Mouse (Mus musculus) heart, embryonic 16.5 days (tissue): Measurements from ENCODE around the gene Golph3. TPM values are rescaled to one million over a fixed set of nuclear protein-coding genes. Genes with fewer than 3 reads are reported as not detected.
"Not testable (repeated sequence)": the region's sequence is repeated elsewhere in the genome, so short reads cannot be mapped to it uniquely, and the experiment has no call there.

Source experiments
- ATAC-seq: fragments of 200-750 bp; cut with Nextera tagmentation; replicated peaks from 2 replicates; pipeline ENCODE4 v1.8.0; 2017; ENCODE audit warnings: moderate number of reproducible peaks; ENCODE audit not compliant: insufficient read depth, low FRiP score; ENCODE audit errors: extremely low read depth
- H3K27ac ChIP-seq: fragments of 300-500 bp; sonication (generic); 2 replicates; pipeline ENCODE4 v1.5.1; 2014; ENCODE audit warnings: mild to moderate bottlenecking, low read length, control low read depth, moderate library complexity
- H3K27me3 ChIP-seq: fragments of 300-500 bp; sonication (generic); 2 replicates; pipeline ENCODE4 v1.6.1; 2014; ENCODE audit warnings: low read length, mixed read lengths; ENCODE audit not compliant: control insufficient read depth, insufficient read depth
- H3K36me3 ChIP-seq: fragments of 300-500 bp; sonication (generic); 2 replicates; pipeline ENCODE4 v1.6.1; 2014; ENCODE audit not compliant: control insufficient read depth, insufficient read depth
- H3K4me1 ChIP-seq: fragments of 300-500 bp; sonication (generic); 2 replicates; pipeline ENCODE4 v1.6.1; 2014; ENCODE audit warnings: low read length, mixed read lengths; ENCODE audit not compliant: control insufficient read depth, insufficient read depth
- H3K4me2 ChIP-seq: fragments of 300-500 bp; sonication (generic); 2 replicates; pipeline ENCODE4 v1.6.1; 2014; ENCODE audit warnings: low read depth, mild to moderate bottlenecking, control low read depth, low read length
- H3K4me3 ChIP-seq: fragments of 300-500 bp; sonication (generic); 2 replicates; pipeline ENCODE4 v1.5.1; 2014; ENCODE audit warnings: mild to moderate bottlenecking, control low read depth, low read length
- H3K9ac ChIP-seq: fragments of 300-500 bp; sonication (generic); 2 replicates; pipeline ENCODE4 v1.6.1; 2014; ENCODE audit warnings: low read length, control low read depth
- H3K9me3 ChIP-seq: fragments of 300-500 bp; sonication (generic); replicated peaks from 2 replicates; pipeline ENCODE4 v1.6.1; 2016; ENCODE audit warnings: low read length; ENCODE audit not compliant: control insufficient read depth
- WGBS: fragments of 180-500 bp; shearing (Covaris S2); extraction: QIAGEN DNeasy Blood & Tissue Kit; methylation state at CpG from one replicate; pipeline ENCODE4 v1.1.7; 2014; 5-methylcytosine and 5-hydroxymethylcytosine counted together
- polyA plus RNA-seq: library from polyadenylated mRNA; unstranded; fragments of >200 nt; fragmentation: Nextera tagmentation; extraction: Ambion mirVana; gene quantifications from 2 replicates; pipeline ENCODE4 v1.2.1, GENCODE M21; 2015

Gene Golph3
- polyA plus RNA-seq, 1 experiment from 2014 or later, result 67.6 TPM

- not testable (repeated sequence) for H3K4me3 ChIP-seq, H3K9me3 ChIP-seq, H3K4me2 ChIP-seq, ATAC-seq, H3K36me3 ChIP-seq, H3K27me3 ChIP-seq, H3K9ac ChIP-seq
- H3K27ac ChIP-seq, result peak overlapping the region; percentile 85
- 91% methylated on average over 11 of the region's 11 CpGs for WGBS
- H3K4me1 ChIP-seq, result peaks cover 23% of the 10 kb centered on the region
Observed at GRCm38 (mm10) chr15:12366580-12367305, 45.5 kb downstream of the Golph3 start.

GRCm38 (mm10) chr15:12367306-12368080 lies 46.2 kb downstream of the Golph3 start:
- ATAC-seq, result peak; percentile 89
- peaks cover 23% of the 10 kb centered on the region for H3K4me1 ChIP-seq
- peak overlapping the region; percentile 85 for H3K27ac ChIP-seq
- H3K9ac ChIP-seq, result no peak overlapping the region
- no peaks in the 10 kb centered on the region for H3K9me3 ChIP-seq
- H3K27me3 ChIP-seq, result no peaks in the 10 kb centered on the region
- no peak overlapping the region; the same call in 1 of the 2 replicates for H3K4me3 ChIP-seq
- peaks cover 5% of the 10 kb centered on the region for H3K36me3 ChIP-seq
- WGBS, result 23% methylated on average over 13 of the region's 13 CpGs
- H3K4me2 ChIP-seq, result peak overlapping the region; percentile 22

- H3K27ac ChIP-seq, result peak overlapping the region; percentile 85
Observed at GRCm38 (mm10) chr15:12368357-12368756, 47.1 kb downstream of the Golph3 start.

GRCm38 (mm10) chr15:12368850-12369249 lies 47.6 kb downstream of the Golph3 start:
- H3K9ac ChIP-seq, result no peak overlapping the region
- H3K9me3 ChIP-seq, result no peaks in the 10 kb centered on the region
- no peak overlapping the region for H3K4me2 ChIP-seq
- H3K36me3 ChIP-seq, result peaks cover 3% of the 10 kb centered on the region; the same call in 1 of the 2 replicates
- no peaks in the 10 kb centered on the region for H3K27me3 ChIP-seq
- H3K4me1 ChIP-seq, result peaks cover 23% of the 10 kb centered on the region
- no peak overlapping the region for H3K27ac ChIP-seq
- 84% methylated on average over 4 of the region's 4 CpGs for WGBS
- H3K4me3 ChIP-seq, result no peak overlapping the region
- ATAC-seq, result no peak

More at GRCm38 (mm10) chr15:12368357-12368756, 47.1 kb downstream of the Golph3 start:
- Histone ChIP-seq H3K4me3 (no peak overlapping the region), H3K9me3 (no peaks in the 10 kb centered on the region), H3K4me2 (no peak overlapping the region), H3K36me3 (peaks cover 3% of the 10 kb centered on the region; the same call in 1 of the 2 replicates), H3K27me3 (no peaks in the 10 kb centered on the region), H3K4me1 (peaks cover 23% of the 10 kb centered on the region), H3K9ac (no peak overlapping the region)
- ATAC-seq, result no peak
- 86% methylated on average over 11 of the region's 11 CpGs for WGBS

GRCm38 (mm10) chr15:12370096-12370495 lies 48.8 kb downstream of the Golph3 start:
- WGBS, result 91% methylated on average over 3 of the region's 3 CpGs
- ATAC-seq, result no peak
- H3K27me3 ChIP-seq, result no peaks in the 10 kb centered on the region

GRCm38 (mm10) chr15:12371183-12371582 lies 49.9 kb downstream of the Golph3 start:
- Histone ChIP-seq H3K9ac (0 out of 2 replicates have a peak overlapping the region, but pooled peaks have one; percentile 17), H3K4me3 (no peak overlapping the region), H3K27ac (no peak overlapping the region), H3K4me1 (peaks cover 25% of the 10 kb centered on the region), H3K4me2 (no peak overlapping the region), H3K36me3 (no peaks in the 10 kb centered on the region; the same call in 1 of the 2 replicates), H3K27me3 (no peaks in the 10 kb centered on the region), H3K9me3 (no peaks in the 10 kb centered on the region)
- 0 out of 2 replicates have a peak, but pooled peaks have one; percentile 15 for ATAC-seq
- WGBS, result 8% methylated on average over 8 of the region's 8 CpGs

More at GRCm38 (mm10) chr15:12370096-12370495, 48.8 kb downstream of the Golph3 start:
- Histone ChIP-seq H3K4me1 (peaks cover 25% of the 10 kb centered on the region), H3K9me3 (no peaks in the 10 kb centered on the region), H3K4me2 (no peak overlapping the region), H3K27ac (no peak overlapping the region), H3K4me3 (no peak overlapping the region), H3K9ac (no peak overlapping the region), H3K36me3 (peaks cover 3% of the 10 kb centered on the region; the same call in 1 of the 2 replicates)

GRCm38 (mm10) chr15:12373496-12373895 lies 52.2 kb downstream of the Golph3 start:
- no peak overlapping the region for H3K4me2 ChIP-seq
- ATAC-seq, result no peak
- no peak overlapping the region for H3K9ac ChIP-seq
- WGBS, result 80% methylated on average over 14 of the region's 14 CpGs
- no peaks in the 10 kb centered on the region for H3K27me3 ChIP-seq
- H3K4me3 ChIP-seq, result no peak overlapping the region
- H3K9me3 ChIP-seq, result no peaks in the 10 kb centered on the region
- peaks cover 11% of the 10 kb centered on the region for H3K4me1 ChIP-seq
- H3K36me3 ChIP-seq, result no peaks in the 10 kb centered on the region; the same call in 1 of the 2 replicates
- H3K27ac ChIP-seq, result no peak overlapping the region

GRCm38 (mm10) chr15:12373918-12374317 lies 52.7 kb downstream of the Golph3 start:
- ATAC-seq, result no peak
- Histone ChIP-seq H3K9me3 (no peaks in the 10 kb centered on the region), H3K36me3 (no peaks in the 10 kb centered on the region; the same call in 1 of the 2 replicates), H3K9ac (no peak overlapping the region), H3K27ac (no peak overlapping the region), H3K4me3 (no peak overlapping the region), H3K27me3 (no peaks in the 10 kb centered on the region), H3K4me1 (peaks cover 11% of the 10 kb centered on the region), H3K4me2 (no peak overlapping the region)
- 86% methylated on average over 6 of the region's 6 CpGs for WGBS

- H3K4me1 ChIP-seq, result peaks cover 11% of the 10 kb centered on the region
- no peaks in the 10 kb centered on the region for H3K27me3 ChIP-seq
- H3K27ac ChIP-seq, result peak overlapping the region; percentile 69
- H3K36me3 ChIP-seq, result no peaks in the 10 kb centered on the region; the same call in 1 of the 2 replicates
- peak overlapping the region; percentile 41 for H3K4me3 ChIP-seq
- 64% methylated on average over 18 of the region's 18 CpGs for WGBS
- no peaks in the 10 kb centered on the region for H3K9me3 ChIP-seq
- no peak for ATAC-seq
- H3K9ac ChIP-seq, result peak overlapping the region; percentile 63
- H3K4me2 ChIP-seq, result peak overlapping the region; percentile 67
Observed at GRCm38 (mm10) chr15:12374916-12375315, 53.7 kb downstream of the Golph3 start.
